Mouse (Mus musculus): ENCODE measurements around the gene Ppp1r3a.

Gene Ppp1r3a

GRCm38 (mm10) chr6:14700030-14700429 is 55.0 kb downstream of the Ppp1r3a start:
- TF ChIP-seq GATA4 (IDR thresholded peaks at IDR 0.05; ENCODE audit: insufficient replicate concordance, low read length) = no peak
